Mouse (Mus musculus) embryonic facial prominence, embryonic 11.5 days (tissue): ENCODE measurements around the gene Hist1h1t. TPM values are rescaled to one million over a fixed set of nuclear protein-coding genes. Genes with fewer than 3 reads are reported as not detected.

Source experiments
- ATAC-seq: fragments of 200-750 bp; cut with Nextera tagmentation; replicated peaks from 2 replicates; pipeline ENCODE4 v1.8.0; 2017; ENCODE audit warnings: low read depth; ENCODE audit not compliant: insufficient number of reproducible peaks, low FRiP score, low TSS enrichment
- DNase-seq: peaks from one replicate; pipeline ENCODE4 v3.0.0-alpha.2; 2015; ENCODE audit warnings: low spot score
- H3K27ac ChIP-seq: fragments of 300-500 bp; sonication (generic); replicated peaks from 2 replicates; pipeline ENCODE4 v1.5.1; 2014; ENCODE audit warnings: mild to moderate bottlenecking, low read depth, low read length, control low read depth
- H3K27me3 ChIP-seq: fragments of 300-500 bp; sonication (generic); 2 replicates; pipeline ENCODE4 v1.6.1; 2014; ENCODE audit warnings: mild to moderate bottlenecking, low read length, moderate library complexity, mixed read lengths; ENCODE audit not compliant: control insufficient read depth, insufficient read depth
- H3K36me3 ChIP-seq: fragments of 300-500 bp; sonication (generic); replicated peaks from 2 replicates; pipeline ENCODE4 v1.6.1; 2014; ENCODE audit warnings: low read depth, mild to moderate bottlenecking, low read length, moderate library complexity, mixed read lengths; ENCODE audit not compliant: control insufficient read depth, insufficient read depth
- H3K4me1 ChIP-seq: fragments of 300-500 bp; sonication (generic); 2 replicates; pipeline ENCODE4 v1.6.1; 2014; ENCODE audit warnings: low read length, mixed read lengths; ENCODE audit not compliant: control insufficient read depth, insufficient read depth
- H3K4me2 ChIP-seq: fragments of 300-500 bp; sonication (generic); 2 replicates; pipeline ENCODE4 v1.6.1; 2014; ENCODE audit warnings: low read depth, mild to moderate bottlenecking, control low read depth, low read length, moderate library complexity
- H3K4me3 ChIP-seq: fragments of 300-500 bp; sonication (generic); 2 replicates; pipeline ENCODE4 v1.5.1; 2014; ENCODE audit warnings: low read depth, low read length, control low read depth
- H3K9ac ChIP-seq: fragments of 300-500 bp; sonication (generic); replicated peaks from 2 replicates; pipeline ENCODE4 v1.6.1; 2014; ENCODE audit warnings: mild to moderate bottlenecking, control low read depth, low read length
- H3K9me3 ChIP-seq: fragments of 300-500 bp; sonication (generic); replicated peaks from 2 replicates; pipeline ENCODE4 v1.6.1; 2016; ENCODE audit warnings: mild to moderate bottlenecking, low read length, inconsistent platforms, mixed read lengths; ENCODE audit not compliant: control insufficient read depth
- WGBS: fragments of 180-500 bp; shearing (Covaris S2); extraction: QIAGEN DNeasy Blood & Tissue Kit; methylation state at CpG from one replicate; pipeline ENCODE4 v1.1.7; 2014; 5-methylcytosine and 5-hydroxymethylcytosine counted together
- polyA plus RNA-seq: library from polyadenylated mRNA; unstranded; fragments of >200 nt; fragmentation: Nextera tagmentation; extraction: Ambion mirVana; gene quantifications from 2 replicates; pipeline ENCODE4 v1.2.1, GENCODE M21; 2014

The Hist1h1t gene
- polyA plus RNA-seq, 1 experiment from 2014 or later, result not detected

DNA sequence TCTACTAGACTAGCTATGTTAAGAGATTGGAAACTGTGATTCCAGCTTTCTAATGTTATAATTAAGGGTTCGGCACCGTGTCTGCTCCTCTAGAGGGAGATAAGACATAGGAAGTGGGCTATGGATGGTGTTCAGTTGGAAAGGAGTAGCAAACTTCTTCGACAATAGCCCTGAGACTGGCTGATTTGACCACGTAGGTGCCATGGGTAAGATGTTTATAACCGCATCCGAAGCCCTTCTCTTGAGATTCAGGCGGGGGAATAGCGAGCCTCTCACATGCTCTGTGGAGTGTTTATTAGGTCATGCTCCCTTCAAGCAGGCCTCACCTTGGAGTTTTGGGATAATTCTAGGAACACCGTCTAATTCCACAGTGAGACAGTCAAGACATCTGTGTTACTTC, 658 bp upstream of the Hist1h1t start:
- Histone ChIP-seq H3K36me3 (no peaks in the 10 kb centered on the region), H3K4me1 (no peaks in the 10 kb centered on the region), H3K27ac (no peak overlapping the region), H3K4me2 (no peak overlapping the region), H3K9ac (no peak overlapping the region), H3K27me3 (no peaks in the 10 kb centered on the region), H3K9me3 (no peaks in the 10 kb centered on the region), H3K4me3 (no peak overlapping the region)
- WGBS, result 95% methylated on average over 9 of the region's 9 CpGs
- DNase-seq (no peak), ATAC-seq (no peak)

DNA sequence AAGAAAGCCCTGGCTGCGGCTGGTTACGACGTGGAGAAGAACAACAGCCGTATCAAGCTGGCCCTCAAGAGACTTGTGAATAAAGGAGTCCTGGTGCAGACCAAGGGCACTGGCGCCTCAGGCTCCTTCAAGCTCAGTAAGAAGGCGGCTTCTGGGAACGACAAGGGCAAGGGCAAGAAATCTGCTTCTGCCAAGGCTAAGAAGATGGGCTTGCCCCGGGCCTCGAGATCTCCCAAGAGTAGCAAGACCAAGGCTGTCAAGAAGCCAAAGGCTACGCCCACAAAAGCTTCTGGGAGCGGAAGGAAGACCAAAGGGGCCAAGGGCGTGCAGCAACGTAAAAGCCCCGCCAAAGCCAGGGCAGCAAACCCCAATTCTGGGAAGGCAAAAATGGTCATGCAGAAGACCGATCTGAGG, 454 bp downstream of the Hist1h1t start:
- ATAC-seq (no peak), DNase-seq (no peak)
- Histone ChIP-seq H3K9me3 (no peaks in the 10 kb centered on the region), H3K36me3 (no peaks in the 10 kb centered on the region), H3K4me3 (no peak overlapping the region), H3K9ac (no peak overlapping the region), H3K4me2 (no peak overlapping the region), H3K27me3 (no peaks in the 10 kb centered on the region), H3K4me1 (no peaks in the 10 kb centered on the region), H3K27ac (no peak overlapping the region)
- 54% methylated on average over 15 of the region's 15 CpGs for WGBS

DNA sequence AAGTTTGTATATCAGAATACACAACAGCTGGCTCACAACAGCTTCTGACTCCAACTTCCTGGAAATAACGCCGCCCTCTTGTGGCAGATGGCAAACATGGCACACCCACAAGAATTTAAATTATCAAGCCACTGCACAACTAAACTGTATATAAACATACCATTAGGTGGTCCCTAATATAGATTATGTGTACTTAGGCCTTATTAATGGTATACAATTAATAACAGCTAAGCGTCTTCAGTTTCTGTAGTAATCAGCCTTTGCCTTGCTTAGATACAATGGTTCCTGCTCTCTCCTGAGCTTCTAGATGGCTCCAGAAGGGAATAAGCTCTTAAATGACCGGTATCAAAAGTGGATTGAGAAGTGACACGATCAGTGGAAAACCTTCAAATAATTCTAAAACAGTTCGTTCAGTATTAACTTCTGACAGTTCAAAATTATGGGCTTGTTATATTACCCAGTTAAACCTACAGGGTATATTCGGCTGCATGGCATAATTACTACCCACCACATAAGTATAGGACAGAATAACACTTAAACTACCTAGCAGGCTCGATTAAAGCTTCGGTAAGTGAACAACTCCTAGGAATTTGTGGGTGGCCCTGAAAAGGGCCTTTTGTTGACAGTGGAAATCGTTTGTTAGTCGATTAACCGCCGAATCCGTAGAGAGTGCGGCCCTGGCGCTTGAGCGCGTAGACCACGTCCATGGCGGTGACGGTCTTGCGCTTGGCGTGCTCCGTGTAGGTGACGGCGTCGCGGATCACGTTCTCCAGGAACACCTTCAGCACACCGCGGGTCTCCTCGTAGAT, 2.1 kb downstream of the Hist1h1t start:
- ATAC-seq (peak; percentile 60), DNase-seq (peak; percentile 86)
- Histone ChIP-seq H3K4me2 (peak overlapping the region; percentile 62), H3K27me3 (no peaks in the 10 kb centered on the region), H3K9ac (peak overlapping the region; percentile 68), H3K9me3 (no peaks in the 10 kb centered on the region), H3K4me3 (peak overlapping the region; percentile 40), H3K4me1 (no peaks in the 10 kb centered on the region), H3K27ac (peak overlapping the region; percentile 83), H3K36me3 (no peaks in the 10 kb centered on the region)
- under 1% methylated on average over 22 of the region's 32 CpGs for WGBS

DNA sequence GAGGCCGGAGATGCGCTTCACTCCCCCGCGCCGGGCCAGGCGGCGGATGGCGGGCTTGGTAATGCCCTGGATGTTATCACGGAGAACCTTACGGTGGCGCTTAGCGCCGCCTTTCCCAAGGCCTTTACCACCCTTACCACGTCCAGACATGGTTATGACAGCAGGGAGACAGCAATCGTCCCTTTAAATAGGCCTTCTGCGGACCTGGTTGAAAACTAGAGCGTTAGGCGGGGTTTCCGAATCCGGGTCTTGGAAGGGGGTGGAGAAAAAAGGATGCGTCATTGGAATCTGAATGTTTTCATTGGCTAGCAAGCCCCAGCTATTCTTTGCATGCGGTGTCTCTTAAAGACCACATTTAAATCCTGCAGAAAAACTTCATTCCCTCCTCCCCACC, 2.7 kb downstream of the Hist1h1t start, which contains the start of gene Hist1h4c:
Hist1h4c (minus strand) TSS at position 155 of the 394 bp plus-strand sequence.
- Histone ChIP-seq H3K4me2 (peak within 1 kb of the TSS; percentile 62), H3K4me3 (peak within 1 kb of the TSS; percentile 40)
- DNase-seq, result peak; percentile 99

DNA sequence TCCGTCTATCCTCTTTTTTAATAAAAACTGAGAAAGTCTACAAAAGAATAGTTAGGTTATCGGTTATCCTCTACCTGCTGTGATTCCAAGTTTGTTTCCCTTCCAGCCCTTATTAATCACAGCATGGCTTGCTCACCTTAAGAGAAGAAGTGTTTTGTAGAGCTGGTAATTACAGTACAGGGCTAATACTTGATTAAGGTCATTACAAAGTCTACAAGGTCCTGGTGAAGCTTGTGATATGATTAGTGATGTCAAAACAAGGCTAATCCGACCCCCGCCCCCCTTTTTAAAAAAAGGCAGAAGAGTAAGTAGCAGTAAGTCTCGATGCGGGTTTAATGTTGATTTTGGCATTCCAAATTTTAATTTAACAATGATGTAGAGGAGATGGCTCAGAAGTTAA, 3.4 kb downstream of the Hist1h1t start:
- H3K4me2 ChIP-seq, result no peak overlapping the region
- no peaks in the 10 kb centered on the region for H3K27me3 ChIP-seq
- no peak overlapping the region; the same call in 1 of the 2 replicates for H3K9ac ChIP-seq
- peak overlapping the region; percentile 57; the same call in 1 of the 2 replicates for H3K27ac ChIP-seq
- DNase-seq, result no peak
- no peaks in the 10 kb centered on the region for H3K36me3 ChIP-seq
- no peaks in the 10 kb centered on the region for H3K4me1 ChIP-seq
- 63% methylated on average over 6 of the region's 6 CpGs for WGBS
- H3K9me3 ChIP-seq, result no peaks in the 10 kb centered on the region
- no peak for ATAC-seq
- H3K4me3 ChIP-seq, result no peak overlapping the region

More for the DNA sequence above, 2.7 kb downstream of the Hist1h1t start, which contains the start of gene Hist1h4c:
- Histone ChIP-seq H3K27ac (peak within 1 kb of the TSS; percentile 83), H3K9ac (peak within 1 kb of the TSS; percentile 68), H3K9me3 (no peaks in the 10 kb centered on the region), H3K27me3 (no peaks in the 10 kb centered on the region), H3K36me3 (no peaks in the 10 kb centered on the region), H3K4me1 (no peaks in the 10 kb centered on the region)
- ATAC-seq, result peak; percentile 98
- 0% methylated on average over 22 of the region's 22 CpGs for WGBS

DNA sequence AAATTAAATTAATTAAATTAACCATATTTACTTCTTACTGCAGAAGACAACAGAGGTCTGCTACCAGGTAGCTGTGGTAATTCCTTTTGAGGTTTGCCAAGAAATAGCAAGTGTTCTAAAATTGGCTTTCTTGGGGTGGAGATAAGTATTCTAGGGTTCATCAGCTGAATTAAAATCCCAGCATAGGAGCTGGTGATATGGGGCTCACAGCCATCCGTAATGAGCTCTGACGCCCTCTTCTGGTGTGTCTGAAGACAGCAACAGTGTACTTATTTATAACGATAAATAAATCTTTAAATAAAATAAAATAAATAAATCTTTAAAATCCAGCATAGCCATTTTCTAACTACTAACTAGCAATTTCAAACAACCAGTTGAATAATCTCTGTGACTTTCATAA, 4.2 kb downstream of the Hist1h1t start:
- Histone ChIP-seq H3K36me3 (no peaks in the 10 kb centered on the region), H3K27me3 (no peaks in the 10 kb centered on the region), H3K27ac (no peak overlapping the region), H3K4me1 (no peaks in the 10 kb centered on the region), H3K9me3 (no peaks in the 10 kb centered on the region), H3K4me2 (no peak overlapping the region), H3K4me3 (no peak overlapping the region), H3K9ac (no peak overlapping the region)
- ATAC-seq (no peak), DNase-seq (no peak)
- 63% methylated on average over 3 of the region's 3 CpGs for WGBS

DNA sequence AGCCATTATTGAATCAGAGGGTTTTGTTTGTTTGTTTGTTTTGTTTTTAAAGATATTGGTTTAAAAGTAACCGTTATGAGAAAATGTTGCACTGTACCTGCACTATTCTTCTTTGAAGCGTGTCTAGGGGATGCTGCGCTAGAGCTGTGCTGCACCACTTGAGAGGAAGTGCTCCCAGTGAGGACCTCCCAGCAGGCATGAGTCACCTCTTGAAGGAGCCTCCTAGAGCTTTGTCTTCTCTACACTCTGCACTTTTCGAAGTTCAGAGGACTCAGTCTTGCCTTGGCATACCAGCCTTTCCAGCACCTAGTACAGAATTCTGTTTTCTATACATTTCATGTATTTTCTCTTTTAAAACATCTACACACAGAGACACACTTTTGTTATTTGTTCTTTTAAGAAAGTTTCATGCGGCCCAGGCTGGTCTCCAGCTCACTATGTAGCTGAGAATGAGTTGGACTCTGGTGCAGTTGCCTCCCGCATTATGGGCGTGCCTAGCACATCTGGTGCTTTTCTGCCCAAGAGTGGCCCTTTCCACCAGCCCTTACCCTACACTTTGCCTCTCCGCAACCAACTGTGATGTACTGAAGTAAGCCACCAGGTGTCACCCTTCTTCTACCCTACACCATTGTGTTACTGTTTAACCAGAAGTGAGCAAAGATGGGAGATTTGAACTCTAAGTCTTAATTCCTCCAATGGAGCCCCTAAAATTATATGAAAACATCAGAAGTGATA, 5.3 kb downstream of the Hist1h1t start:
- H3K36me3 ChIP-seq, result no peaks in the 10 kb centered on the region
- no peak overlapping the region; the same call in 1 of the 2 replicates for H3K9ac ChIP-seq
- ATAC-seq (peak; percentile 53; the same call in 1 of the 2 replicates), DNase-seq (peak; percentile 89)
- no peaks in the 10 kb centered on the region for H3K4me1 ChIP-seq
- no peak overlapping the region for H3K4me3 ChIP-seq
- H3K9me3 ChIP-seq, result no peaks in the 10 kb centered on the region
- no peak overlapping the region for H3K27ac ChIP-seq
- WGBS, result 31% methylated on average over 8 of the region's 8 CpGs
- no peaks in the 10 kb centered on the region for H3K27me3 ChIP-seq
- H3K4me2 ChIP-seq, result no peak overlapping the region

DNA sequence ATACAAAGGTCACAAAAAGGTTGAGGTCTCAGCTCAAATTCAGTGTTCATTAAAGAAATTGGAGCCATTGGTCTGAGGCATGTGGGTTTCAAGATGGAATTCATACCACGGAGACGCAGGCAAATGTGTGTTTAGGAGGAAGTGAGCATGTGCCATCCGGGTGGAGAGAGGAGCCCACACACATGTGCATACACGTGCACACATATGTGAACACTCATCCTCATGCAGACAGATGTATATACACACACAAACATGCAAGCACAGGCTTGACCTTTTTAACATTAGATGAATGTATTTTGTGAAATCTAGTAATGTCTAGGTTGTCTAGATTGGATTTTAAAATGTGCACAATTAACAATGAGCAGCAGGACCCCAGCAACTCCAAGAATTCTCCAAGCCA, 6.6 kb downstream of the Hist1h1t start:
- 79% methylated on average over 4 of the region's 4 CpGs for WGBS
- no peaks in the 10 kb centered on the region for H3K9me3 ChIP-seq
- H3K4me2 ChIP-seq, result no peak overlapping the region
- ATAC-seq, result no peak
- no peak for DNase-seq
- H3K36me3 ChIP-seq, result no peaks in the 10 kb centered on the region
- H3K27ac ChIP-seq, result no peak overlapping the region
- no peak overlapping the region for H3K4me3 ChIP-seq
- no peak overlapping the region for H3K9ac ChIP-seq
- no peaks in the 10 kb centered on the region for H3K4me1 ChIP-seq
- H3K27me3 ChIP-seq, result no peaks in the 10 kb centered on the region
